Mouse (Mus musculus): Measurements from ENCODE around the gene Crispld2.

The Crispld2 gene

DNA sequence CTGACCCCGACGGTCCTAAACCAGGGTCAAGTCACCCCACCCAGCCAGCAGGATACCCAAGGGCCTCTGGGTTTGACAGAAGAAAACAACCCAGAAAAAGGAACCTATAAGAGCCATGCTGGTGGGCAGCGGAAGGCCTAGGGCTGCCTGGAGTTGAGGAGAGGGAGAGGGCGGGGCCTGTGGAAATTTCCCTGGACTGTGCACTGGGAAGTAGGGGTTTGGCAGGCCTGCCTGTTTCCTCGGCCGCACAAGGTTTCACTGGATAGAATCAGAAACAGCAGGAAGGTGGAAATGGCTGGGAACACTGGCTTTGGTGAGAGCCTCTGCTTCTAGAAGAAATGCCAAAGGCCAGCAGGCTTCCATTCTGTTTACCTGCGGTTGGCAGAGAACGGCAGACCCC lies 80.6 kb downstream of the Crispld2 start:
- DNase-seq: no peak

GRCm38 (mm10) chr8:120074516-120074915 lies 82.3 kb downstream of the Crispld2 start:
- DNase-seq: no peak

- no peak for DNase-seq
Observed at GRCm38 (mm10) chr8:120075347-120075746, 83.1 kb downstream of the Crispld2 start.

DNA sequence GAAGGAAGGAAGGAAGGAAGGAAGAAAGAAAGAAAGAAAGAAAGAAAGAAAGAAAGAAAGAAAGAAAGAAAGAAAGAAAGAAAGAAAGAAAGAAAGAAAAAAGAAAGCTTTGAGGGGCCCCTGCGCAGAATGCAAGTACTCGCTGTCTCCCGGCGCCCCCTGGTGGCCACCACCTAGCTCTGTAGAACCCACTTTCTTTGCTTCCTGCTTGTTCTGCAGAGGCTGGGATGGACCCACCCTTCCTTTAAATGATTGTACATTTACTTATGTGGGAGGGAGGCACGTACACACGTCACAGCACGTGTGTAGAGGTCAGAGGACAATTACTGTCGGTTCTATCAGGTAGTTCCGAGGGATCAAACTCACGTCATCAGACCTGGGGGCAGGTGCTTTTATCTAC lies 85.8 kb downstream of the Crispld2 start:
- DNase-seq: peak; percentile 51

DNA sequence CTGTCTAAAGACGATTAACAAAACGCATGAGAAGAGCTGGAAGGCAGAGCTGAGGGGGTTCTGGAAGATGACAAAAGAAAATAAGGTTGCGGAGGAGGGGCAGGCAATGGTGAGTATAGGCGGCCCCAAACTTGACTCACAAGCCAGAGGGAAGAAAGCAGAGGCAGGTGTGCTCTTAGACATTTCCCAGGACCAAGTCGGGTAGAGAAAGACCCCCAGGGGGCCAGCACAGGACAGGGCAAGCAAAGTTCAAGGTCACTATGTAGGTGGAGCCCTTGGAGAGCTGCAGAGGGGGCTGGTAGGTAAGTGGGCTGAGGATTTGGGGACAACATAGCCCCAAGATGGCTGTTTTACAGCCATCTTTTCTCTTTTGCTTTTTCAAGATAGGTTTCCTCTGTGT lies 87.1 kb downstream of the Crispld2 start:
- no peak for DNase-seq

GRCm38 (mm10) chr8:120083261-120083660 lies 91.0 kb downstream of the Crispld2 start:
- DNase-seq: no peak

DNA sequence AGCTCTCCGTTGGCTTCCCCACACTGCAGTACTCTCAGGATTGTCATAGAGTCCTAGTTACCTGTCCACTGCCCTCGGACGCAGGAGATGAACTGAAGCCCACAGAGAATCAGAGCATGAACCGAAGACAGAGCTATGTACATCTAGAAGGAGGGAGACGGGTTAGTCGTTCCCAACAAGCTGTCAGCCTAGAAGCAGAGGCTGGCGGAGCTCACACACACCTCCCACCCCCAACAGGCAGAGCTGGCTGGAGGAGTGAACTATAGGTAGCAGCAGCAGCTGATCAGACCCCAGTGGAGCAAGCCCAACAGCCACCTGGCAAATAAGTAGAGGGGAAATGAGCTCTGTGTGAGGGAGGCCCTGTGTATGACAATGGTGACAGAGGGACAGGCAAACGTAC lies 92.5 kb downstream of the Crispld2 start:
- no peak for DNase-seq

DNA sequence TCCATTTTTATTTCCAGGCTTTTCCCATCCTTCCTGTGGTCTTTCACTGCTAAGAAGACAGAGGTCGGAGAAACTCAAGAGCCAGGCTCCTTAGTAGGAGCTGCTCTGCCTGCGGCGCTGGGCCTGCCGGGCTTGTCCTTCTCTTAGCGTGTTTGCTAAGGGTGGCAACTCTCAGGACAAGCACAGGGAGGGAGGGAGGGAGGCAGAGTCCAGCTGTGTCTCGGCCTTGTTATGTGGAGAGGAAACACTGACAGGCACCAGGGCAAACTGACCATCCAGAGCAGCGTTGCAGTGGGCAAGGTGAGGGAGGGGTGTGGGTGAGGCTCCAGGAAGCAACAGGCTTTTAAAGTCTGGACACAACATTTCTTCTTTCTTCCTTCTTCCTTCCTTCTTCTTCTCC lies 97.3 kb downstream of the Crispld2 start:
- DNase-seq: no peak

GRCm38 (mm10) chr8:120091032-120091431 lies 98.8 kb downstream of the Crispld2 start:
- DNase-seq: no peak

DNA sequence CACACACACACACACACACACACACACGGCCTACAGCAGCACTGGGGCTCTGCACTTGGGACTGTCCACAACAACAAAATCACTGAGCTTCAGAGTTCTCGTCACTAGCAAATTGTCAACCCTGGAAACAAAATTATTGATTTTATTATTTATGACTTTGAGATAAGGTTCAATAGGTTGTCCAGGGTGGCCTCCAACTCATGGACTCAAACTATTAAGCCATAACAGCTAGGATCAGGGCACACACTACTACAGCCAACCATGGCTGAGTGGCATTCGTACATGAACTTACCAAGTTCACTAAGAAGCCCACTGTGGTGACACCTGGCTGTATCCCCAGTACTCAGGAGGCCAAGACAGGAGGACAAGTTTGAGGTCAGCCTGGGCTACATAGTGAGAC lies 100.9 kb downstream of the Crispld2 start:
- DNase-seq: no peak

- no peak for DNase-seq
Observed at GRCm38 (mm10) chr8:120094801-120095200, 102.6 kb downstream of the Crispld2 start.

GRCm38 (mm10) chr8:120096486-120096885 lies 104.2 kb downstream of the Crispld2 start:
- DNase-seq: no peak

- no peak for DNase-seq
Observed at GRCm38 (mm10) chr8:120100388-120101067, 108.3 kb downstream of the Crispld2 start.

DNA sequence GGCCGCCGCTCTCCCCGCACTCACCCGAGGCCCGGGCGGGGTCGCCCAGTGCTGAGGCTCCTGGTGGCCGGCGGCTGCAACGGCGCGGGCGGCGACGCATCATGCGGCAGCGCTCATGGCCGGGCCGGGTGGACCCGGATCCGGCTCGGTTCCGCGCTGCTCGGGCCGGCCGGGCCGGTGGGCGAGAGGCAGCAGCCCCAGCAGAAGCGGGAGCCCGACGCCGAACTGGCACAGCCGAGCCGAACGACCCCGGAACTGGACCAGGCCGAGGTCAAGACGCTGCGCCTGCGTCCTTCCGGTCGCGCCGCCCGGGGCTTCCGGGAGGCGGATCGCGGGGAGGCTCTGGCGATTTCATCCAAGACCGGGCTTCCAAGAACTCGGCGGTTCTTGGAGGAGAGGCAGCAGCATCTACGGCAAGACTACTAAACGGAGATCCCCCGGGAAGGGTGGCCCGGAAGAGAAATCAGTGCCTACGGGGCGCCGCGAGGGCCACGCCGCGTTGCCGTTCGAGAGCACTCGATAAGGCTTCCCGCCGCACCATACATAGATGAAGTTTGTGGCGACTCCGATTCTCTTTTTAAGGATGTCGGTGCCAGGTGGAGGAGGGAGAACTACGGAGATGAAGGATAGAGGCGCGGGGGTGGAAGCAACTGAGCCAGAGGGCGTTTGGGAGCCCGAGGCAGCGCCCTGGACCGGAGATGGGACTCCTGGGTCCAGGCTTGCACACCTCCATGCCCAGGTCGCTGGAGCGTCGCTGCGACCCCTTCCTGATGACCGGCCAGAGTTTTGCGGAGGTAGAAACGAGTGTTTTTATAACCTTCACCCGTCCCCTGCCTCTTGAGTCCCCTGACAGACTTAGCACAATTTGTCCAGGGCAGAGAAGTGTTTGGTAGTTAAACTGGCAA lies 109.1 kb downstream of the Crispld2 start, which contains the start of gene Zdhhc7:
Gene Zdhhc7, minus strand, starts transcription at position 415 of the 905 bp plus-strand sequence.
- DNase-seq: peak; percentile 78

Data from layer of hippocampus, adult 9-11 months (tissue).